Mouse (Mus musculus): ENCODE measurements around the gene Gm9857. TPM values are rescaled to one million over a fixed set of nuclear protein-coding genes. Genes with fewer than 3 reads are reported as not detected.
A peak's percentile ranks its signal among the peaks of the same experiment; 100 is the strongest.

The Gm9857 gene
- not detected in 2 replicates for polyA plus RNA-seq (2014; fragmentation: Nextera tagmentation; extraction: Ambion mirVana)

DNA sequence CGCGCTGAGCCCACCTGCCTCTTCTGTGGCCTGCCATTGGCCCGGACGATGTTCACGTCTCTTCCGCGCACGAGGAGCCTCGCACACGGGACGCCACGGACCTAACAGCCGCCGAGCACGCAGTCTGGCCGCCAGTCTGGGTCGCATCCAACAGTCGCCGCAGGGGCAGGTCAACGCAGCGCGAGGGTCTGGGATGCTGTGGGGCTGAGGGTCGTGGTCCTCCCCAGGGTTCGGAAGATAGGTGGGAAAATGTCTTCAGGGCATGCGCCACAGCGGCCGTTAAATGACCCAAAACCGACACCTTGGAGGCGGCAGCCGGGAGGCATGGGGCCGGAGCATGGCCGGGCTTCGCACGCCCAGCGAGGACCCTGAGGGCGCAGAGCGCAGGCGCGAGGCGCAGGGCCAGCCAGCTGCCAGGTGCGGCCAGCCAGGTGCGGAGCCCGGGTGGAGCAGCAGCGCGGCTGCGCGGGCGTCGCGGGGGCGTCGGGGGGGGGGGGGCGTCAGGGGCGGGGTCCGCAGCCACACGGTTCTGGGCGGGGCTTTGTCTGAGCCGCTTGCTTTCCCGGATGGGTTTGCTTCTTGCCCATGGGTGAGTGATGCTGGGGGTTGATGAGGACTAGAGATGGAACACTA, at the start of gene Gm9857:
TSS of gene Gm9857 (minus strand) at position 445 of the 633 bp plus-strand sequence.
- Histone ChIP-seq H3K4me2 (replicated peaks) (peak within 1 kb of the TSS; percentile 47), H3K9me3 (ENCODE audit: control insufficient read depth, low read length) (no peaks in the 10 kb centered on the region), H3K27me3 (ENCODE audit: control insufficient read depth, insufficient read depth, low read length) (no peaks in the 10 kb centered on the region), H3K9ac (peak within 1 kb of the TSS; percentile 24; the same call in 1 of the 2 replicates), H3K36me3 (replicated peaks; ENCODE audit: control insufficient read depth, insufficient read depth) (no peaks in the 10 kb centered on the region), H3K4me3 (replicated peaks; ENCODE audit: low read length) (peak within 1 kb of the TSS; percentile 24), H3K27ac (no peak within 1 kb of the TSS), H3K4me1 (replicated peaks; ENCODE audit: control insufficient read depth, insufficient read depth, low read length) (no peaks in the 10 kb centered on the region)
- no peak for DNase-seq (ENCODE audit: low spot score)
- WGBS = 57% methylated on average over 53 of the region's 59 CpGs
- peak; percentile 90 for ATAC-seq (ENCODE audit: low FRiP score)

DNA sequence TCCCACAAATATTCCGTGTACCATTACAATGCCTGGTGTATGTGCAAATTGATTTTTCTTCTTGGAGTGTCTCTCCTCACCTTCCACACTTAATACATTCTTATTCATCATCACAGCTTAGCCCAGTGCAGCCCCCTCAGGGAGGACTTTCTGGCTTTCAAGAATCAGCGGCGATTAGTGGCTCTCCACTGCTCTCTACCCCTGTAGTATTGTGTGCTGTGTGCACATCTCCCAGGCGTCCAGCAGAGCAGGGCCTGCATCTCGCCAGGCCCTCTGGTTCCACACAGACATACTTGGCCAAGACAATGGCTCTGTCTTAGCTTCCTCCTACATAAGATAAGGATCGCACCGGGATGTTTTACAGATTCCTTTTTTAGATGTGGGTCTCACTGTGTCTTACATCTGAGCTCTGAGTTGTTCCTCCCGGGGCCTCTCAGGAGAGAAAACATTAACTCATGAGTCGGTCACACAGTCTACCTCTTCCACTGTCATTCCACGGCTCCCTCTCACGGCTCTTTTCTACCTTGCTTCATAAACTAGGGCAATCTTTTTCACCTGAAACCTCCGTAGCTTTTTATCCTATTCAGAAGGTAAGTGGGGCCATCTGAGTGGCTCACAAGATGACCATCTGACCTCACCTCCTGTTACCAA, 46.9 kb upstream of the Gm9857 start:
- Histone ChIP-seq H3K4me2 (replicated peaks) (no peak overlapping the region), H3K36me3 (replicated peaks; ENCODE audit: control insufficient read depth, insufficient read depth) (peaks cover 60% of the 10 kb centered on the region), H3K27ac (peak overlapping the region; percentile 58), H3K9me3 (ENCODE audit: control insufficient read depth, low read length) (no peaks in the 10 kb centered on the region), H3K4me3 (replicated peaks; ENCODE audit: low read length) (no peak overlapping the region), H3K4me1 (replicated peaks; ENCODE audit: control insufficient read depth, insufficient read depth, low read length) (peaks cover 9% of the 10 kb centered on the region), H3K27me3 (ENCODE audit: control insufficient read depth, insufficient read depth, low read length) (no peaks in the 10 kb centered on the region), H3K9ac (no peak overlapping the region)
- WGBS = 52% methylated on average over 12 of the region's 12 CpGs
- no peak for DNase-seq (ENCODE audit: low spot score)
- peak; percentile 60; the same call in 1 of the 2 replicates for ATAC-seq (ENCODE audit: low FRiP score)

DNA sequence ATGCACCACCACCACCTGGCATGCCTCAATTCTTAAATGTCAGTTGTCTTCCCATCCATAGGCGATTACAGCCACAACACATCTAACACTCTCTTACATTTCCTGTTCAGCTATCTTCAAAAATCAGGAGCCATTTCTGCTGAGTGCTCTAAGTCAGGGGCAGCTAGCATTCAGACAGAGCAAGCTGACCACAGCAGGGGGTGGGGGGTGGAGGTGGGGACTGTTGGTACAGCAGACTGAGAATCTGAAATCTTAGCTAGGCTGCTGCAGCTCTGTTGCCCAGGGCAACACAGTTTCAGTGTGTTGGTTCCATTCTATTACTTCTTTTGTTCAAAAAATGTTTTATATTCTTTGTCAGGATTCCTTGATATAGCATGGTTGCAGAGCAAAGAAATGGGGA, 46.3 kb upstream of the Gm9857 start:
- DNase-seq (ENCODE audit: low spot score) = no peak
- ATAC-seq (ENCODE audit: low FRiP score) = peak; percentile 68; the same call in 1 of the 2 replicates
- Histone ChIP-seq H3K4me3 (replicated peaks; ENCODE audit: low read length) (no peak overlapping the region), H3K4me2 (replicated peaks) (no peak overlapping the region), H3K27me3 (ENCODE audit: control insufficient read depth, insufficient read depth, low read length) (no peaks in the 10 kb centered on the region), H3K36me3 (replicated peaks; ENCODE audit: control insufficient read depth, insufficient read depth) (peaks cover 59% of the 10 kb centered on the region), H3K27ac (0 out of 2 replicates have a peak overlapping the region, but pooled peaks have one; percentile 9), H3K4me1 (replicated peaks; ENCODE audit: control insufficient read depth, insufficient read depth, low read length) (peaks cover 9% of the 10 kb centered on the region), H3K9ac (no peak overlapping the region), H3K9me3 (ENCODE audit: control insufficient read depth, low read length) (no peaks in the 10 kb centered on the region)
- 82% methylated on average over 1 of the region's 1 CpGs for WGBS

DNA sequence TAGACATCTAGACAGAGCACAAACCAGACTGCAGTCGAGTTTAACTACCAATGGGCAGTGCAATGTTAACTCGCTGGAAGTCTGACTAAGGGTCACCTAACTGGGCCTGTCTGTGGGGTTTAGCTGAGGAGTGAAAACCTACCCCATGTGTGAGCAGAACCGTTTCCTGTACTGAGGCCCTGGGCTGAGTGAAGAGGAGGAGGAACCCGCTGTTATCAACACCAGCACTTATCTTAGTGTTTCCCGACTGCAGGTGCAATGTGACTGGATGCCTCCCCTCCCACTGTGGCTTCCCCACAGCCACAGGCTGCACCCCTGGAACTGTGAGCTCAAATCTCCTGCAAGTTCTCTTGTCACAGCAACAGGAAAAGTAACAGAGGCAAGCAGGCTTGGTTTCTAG, 43.7 kb upstream of the Gm9857 start:
- no peak overlapping the region for H3K4me3 ChIP-seq (replicated peaks; ENCODE audit: low read length)
- H3K27ac ChIP-seq = no peak overlapping the region
- ATAC-seq (ENCODE audit: low FRiP score) (no peak), DNase-seq (ENCODE audit: low spot score) (no peak)
- peaks cover 9% of the 10 kb centered on the region for H3K4me1 ChIP-seq (replicated peaks; ENCODE audit: control insufficient read depth, insufficient read depth, low read length)
- H3K9me3 ChIP-seq (ENCODE audit: control insufficient read depth, low read length) = no peaks in the 10 kb centered on the region
- WGBS = 85% methylated on average over 5 of the region's 5 CpGs
- H3K9ac ChIP-seq = no peak overlapping the region
- H3K4me2 ChIP-seq (replicated peaks) = no peak overlapping the region
- H3K36me3 ChIP-seq (replicated peaks; ENCODE audit: control insufficient read depth, insufficient read depth) = peaks cover 62% of the 10 kb centered on the region
- H3K27me3 ChIP-seq (ENCODE audit: control insufficient read depth, insufficient read depth, low read length) = no peaks in the 10 kb centered on the region

DNA sequence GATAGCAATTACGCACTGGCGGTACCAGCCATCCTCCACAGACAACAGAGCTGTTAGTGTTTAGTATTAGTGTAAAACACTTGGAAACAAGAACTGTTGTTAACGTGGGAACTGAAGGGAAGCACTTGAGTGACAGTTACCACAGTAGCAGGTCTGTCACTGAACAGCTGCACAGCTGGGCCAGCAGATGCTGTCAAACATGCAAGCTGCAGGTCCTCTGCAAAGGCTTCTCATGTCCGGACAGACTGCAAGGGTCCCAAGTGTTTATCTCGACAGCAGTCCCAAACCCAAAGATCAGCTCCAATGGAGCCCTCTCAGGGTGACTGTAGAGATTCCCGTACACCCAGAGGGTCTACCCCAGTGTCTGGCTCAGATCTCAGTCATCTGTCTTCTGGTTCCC, 41.7 kb upstream of the Gm9857 start:
- no peak overlapping the region for H3K9ac ChIP-seq
- no peak overlapping the region for H3K4me3 ChIP-seq (replicated peaks; ENCODE audit: low read length)
- no peaks in the 10 kb centered on the region for H3K27me3 ChIP-seq (ENCODE audit: control insufficient read depth, insufficient read depth, low read length)
- peaks cover 75% of the 10 kb centered on the region for H3K36me3 ChIP-seq (replicated peaks; ENCODE audit: control insufficient read depth, insufficient read depth)
- ATAC-seq (ENCODE audit: low FRiP score) = no peak
- DNase-seq (ENCODE audit: low spot score) = no peak
- no peak overlapping the region for H3K27ac ChIP-seq
- peaks cover 6% of the 10 kb centered on the region for H3K4me1 ChIP-seq (replicated peaks; ENCODE audit: control insufficient read depth, insufficient read depth, low read length)
- WGBS = 85% methylated on average over 6 of the region's 6 CpGs
- no peaks in the 10 kb centered on the region for H3K9me3 ChIP-seq (ENCODE audit: control insufficient read depth, low read length)
- no peak overlapping the region for H3K4me2 ChIP-seq (replicated peaks)

DNA sequence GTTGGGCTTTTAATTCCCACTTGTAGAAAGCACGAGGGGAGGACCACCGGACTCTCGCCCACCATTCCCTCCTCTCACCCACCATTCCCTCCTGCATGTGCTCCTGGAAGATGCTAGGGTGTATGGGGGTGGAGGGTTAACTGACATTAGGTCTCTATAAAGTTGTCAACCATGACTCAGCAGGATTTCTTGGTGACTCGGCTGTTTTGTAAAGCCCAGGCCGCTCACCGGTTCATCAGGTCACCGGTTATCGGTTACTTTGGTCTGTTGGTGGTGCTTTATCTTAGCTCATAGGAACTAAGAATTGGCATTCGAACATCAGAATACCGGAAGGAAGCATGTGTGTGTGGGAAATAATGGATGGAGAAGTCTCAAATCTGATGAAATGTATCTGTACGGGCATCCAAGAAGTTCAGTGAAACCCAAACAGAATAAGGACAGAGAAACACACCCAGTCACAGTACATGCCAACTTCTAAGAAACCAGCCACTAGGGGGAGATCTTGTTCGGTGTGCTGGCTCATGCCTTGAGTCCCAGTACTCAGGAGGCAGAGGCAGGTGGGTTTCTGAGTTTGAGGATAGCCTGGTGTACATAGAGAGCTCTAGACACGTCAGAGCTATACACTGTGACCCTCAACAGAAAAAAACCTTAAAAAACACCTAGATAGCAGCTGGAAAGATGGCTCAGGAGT, 37.2 kb upstream of the Gm9857 start:
- no peaks in the 10 kb centered on the region for H3K9me3 ChIP-seq (ENCODE audit: control insufficient read depth, low read length)
- no peaks in the 10 kb centered on the region for H3K4me1 ChIP-seq (replicated peaks; ENCODE audit: control insufficient read depth, insufficient read depth, low read length)
- 96% methylated on average over 13 of the region's 13 CpGs for WGBS
- no peak for ATAC-seq (ENCODE audit: low FRiP score)
- H3K9ac ChIP-seq = no peak overlapping the region
- H3K4me3 ChIP-seq (replicated peaks; ENCODE audit: low read length) = no peak overlapping the region
- H3K4me2 ChIP-seq (replicated peaks) = no peak overlapping the region
- no peak for DNase-seq (ENCODE audit: low spot score)
- peaks cover 75% of the 10 kb centered on the region for H3K36me3 ChIP-seq (replicated peaks; ENCODE audit: control insufficient read depth, insufficient read depth)
- no peak overlapping the region for H3K27ac ChIP-seq
- no peaks in the 10 kb centered on the region for H3K27me3 ChIP-seq (ENCODE audit: control insufficient read depth, insufficient read depth, low read length)

DNA sequence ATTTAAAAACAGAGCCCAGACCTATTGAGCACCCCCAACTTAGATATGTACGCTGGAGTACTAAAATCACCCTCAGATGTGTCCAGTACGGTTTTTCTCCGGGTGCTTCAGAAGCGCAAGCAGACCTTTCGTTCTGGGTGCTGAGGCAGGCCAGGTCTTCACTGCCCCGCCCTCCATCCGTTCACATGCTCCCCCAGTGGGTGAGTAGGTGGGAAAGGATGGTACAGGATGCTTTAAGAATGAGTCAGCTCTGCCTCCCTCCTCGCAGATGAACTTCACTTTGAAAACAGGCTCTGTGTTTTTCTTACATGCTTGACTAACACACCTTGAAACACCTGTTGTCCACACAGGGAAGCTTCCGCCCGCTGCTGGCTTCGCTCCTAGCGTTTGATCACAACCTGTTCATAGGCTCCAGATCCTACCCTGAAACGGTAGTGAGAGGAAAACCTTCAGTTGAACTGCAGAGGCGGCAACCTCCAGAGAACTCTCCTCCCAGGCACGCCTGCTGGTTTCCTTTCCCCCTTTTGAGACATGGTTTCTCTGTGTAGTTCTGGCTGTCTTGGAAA, 34.8 kb upstream of the Gm9857 start:
- Histone ChIP-seq H3K4me2 (replicated peaks) (no peak overlapping the region), H3K4me3 (replicated peaks; ENCODE audit: low read length) (no peak overlapping the region), H3K9ac (no peak overlapping the region), H3K9me3 (ENCODE audit: control insufficient read depth, low read length) (no peaks in the 10 kb centered on the region), H3K27ac (no peak overlapping the region), H3K36me3 (replicated peaks; ENCODE audit: control insufficient read depth, insufficient read depth) (peaks cover 66% of the 10 kb centered on the region), H3K27me3 (ENCODE audit: control insufficient read depth, insufficient read depth, low read length) (no peaks in the 10 kb centered on the region), H3K4me1 (replicated peaks; ENCODE audit: control insufficient read depth, insufficient read depth, low read length) (no peaks in the 10 kb centered on the region)
- ATAC-seq (ENCODE audit: low FRiP score) (no peak), DNase-seq (ENCODE audit: low spot score) (no peak)
- WGBS = 90% methylated on average over 15 of the region's 15 CpGs

DNA sequence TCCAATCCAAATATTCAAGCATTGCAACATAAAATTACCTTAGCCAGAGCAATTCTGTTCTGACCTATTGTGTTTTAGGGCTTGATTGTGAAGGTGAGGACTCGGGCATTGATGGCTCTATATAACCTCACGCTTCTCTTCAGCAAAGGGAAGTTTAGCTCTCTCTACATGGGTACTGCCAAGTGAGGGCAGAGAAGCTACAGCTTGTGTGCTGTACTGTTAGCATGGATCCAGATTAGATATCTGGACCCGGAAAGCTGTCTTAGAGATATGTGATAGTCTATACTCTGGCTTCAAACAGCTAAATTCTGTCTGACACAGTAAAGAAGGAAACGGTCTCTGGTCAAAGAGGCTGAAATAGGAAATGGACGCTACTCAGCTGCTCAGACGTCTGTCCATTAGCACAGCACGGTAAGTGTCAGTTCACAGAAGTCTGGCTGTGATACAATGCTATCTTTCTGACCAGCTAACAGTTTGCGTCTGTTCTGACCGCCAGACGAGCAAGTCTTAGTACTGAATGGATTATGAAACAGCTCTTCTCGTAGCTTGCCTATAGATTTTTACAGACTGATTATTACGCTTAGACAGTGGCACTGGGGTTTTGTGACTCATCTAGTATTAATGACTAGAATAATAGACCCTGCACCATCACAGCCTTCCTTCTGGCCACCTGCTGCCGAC, 33.9 kb upstream of the Gm9857 start:
- DNase-seq (ENCODE audit: low spot score) (no peak), ATAC-seq (ENCODE audit: low FRiP score) (no peak)
- Histone ChIP-seq H3K27me3 (ENCODE audit: control insufficient read depth, insufficient read depth, low read length) (no peaks in the 10 kb centered on the region), H3K9me3 (ENCODE audit: control insufficient read depth, low read length) (no peaks in the 10 kb centered on the region), H3K27ac (no peak overlapping the region), H3K4me2 (replicated peaks) (no peak overlapping the region), H3K4me3 (replicated peaks; ENCODE audit: low read length) (no peak overlapping the region), H3K9ac (no peak overlapping the region), H3K36me3 (replicated peaks; ENCODE audit: control insufficient read depth, insufficient read depth) (peaks cover 61% of the 10 kb centered on the region), H3K4me1 (replicated peaks; ENCODE audit: control insufficient read depth, insufficient read depth, low read length) (no peaks in the 10 kb centered on the region)
- 86% methylated on average over 13 of the region's 13 CpGs for WGBS

DNA sequence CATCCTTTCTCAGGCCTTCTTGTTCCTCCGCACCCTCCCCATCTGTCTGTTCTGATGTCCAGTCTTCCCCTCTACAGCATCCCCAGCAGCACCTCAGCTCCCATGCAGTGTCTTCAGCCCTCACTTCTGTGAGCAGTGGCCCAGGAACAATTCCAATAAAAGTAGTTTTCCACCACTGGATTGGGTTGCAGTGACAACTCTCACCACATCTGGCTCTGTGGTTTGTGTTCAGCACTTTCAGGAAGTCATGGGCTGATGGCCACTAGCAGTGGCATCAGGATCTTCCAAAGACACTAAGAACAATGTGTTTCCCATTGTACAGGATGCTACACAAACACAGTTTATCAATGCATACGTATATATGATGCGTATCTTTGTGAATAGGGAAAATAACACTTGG, 25.8 kb upstream of the Gm9857 start:
- no peak overlapping the region for H3K27ac ChIP-seq
- H3K4me3 ChIP-seq (replicated peaks; ENCODE audit: low read length) = no peak overlapping the region
- WGBS = 95% methylated on average over 3 of the region's 3 CpGs
- no peak overlapping the region for H3K9ac ChIP-seq
- H3K9me3 ChIP-seq (ENCODE audit: control insufficient read depth, low read length) = no peaks in the 10 kb centered on the region
- DNase-seq (ENCODE audit: low spot score) = no peak
- peaks cover 9% of the 10 kb centered on the region; the same call in 1 of the 2 replicates for H3K36me3 ChIP-seq (replicated peaks; ENCODE audit: control insufficient read depth, insufficient read depth)
- no peak overlapping the region for H3K4me2 ChIP-seq (replicated peaks)
- H3K4me1 ChIP-seq (replicated peaks; ENCODE audit: control insufficient read depth, insufficient read depth, low read length) = peaks cover 13% of the 10 kb centered on the region
- no peaks in the 10 kb centered on the region for H3K27me3 ChIP-seq (ENCODE audit: control insufficient read depth, insufficient read depth, low read length)
- no peak for ATAC-seq (ENCODE audit: low FRiP score)
